Mouse (Mus musculus): Measurements from ENCODE around the gene Klk5.

The Klk5 gene

DNA sequence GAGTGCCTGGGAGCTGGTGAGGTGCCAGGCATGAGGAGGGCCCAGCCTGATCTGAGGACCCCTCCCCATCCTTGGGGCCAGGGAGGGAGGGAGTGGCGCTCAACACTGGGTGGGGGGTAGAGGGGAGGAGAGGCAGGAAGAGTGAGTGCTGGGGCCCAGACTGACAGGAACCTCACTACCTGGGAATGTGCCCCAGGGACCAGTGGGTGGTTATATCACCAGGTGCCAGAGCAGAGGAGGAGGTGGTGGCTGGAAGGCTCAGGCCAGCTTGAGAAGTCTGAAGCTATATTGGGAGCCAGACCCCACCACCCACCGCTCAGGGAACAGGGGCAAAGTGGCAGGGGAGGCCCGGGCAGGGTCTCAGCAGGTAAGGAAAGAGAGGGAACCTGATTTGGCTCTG, at the start of gene Klk5:
TSS of gene Klk5 (plus strand) at position 271 of the 400 bp plus-strand sequence.
- in situ Hi-C loops (cut with MboI, MseI), result no loop called here

DNA sequence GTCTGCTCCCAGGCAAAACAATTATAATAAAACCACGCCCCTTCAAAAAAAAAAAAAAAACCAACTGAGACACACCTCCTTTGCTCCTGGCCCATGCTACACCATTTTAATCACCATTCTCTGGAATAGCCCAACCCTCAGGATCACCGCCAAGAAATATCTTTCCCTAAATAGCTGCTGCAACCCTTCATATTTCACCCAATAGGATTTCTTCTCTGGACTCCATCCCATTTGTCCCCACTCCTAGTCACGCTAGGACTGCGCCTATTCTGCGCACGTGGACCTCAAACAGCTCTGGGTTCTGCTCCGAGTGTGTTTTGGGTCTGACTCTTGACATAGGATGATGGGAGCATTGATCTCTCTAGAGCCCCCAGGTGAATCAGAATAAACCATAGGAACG, 45.4 kb upstream of the Klk5 start:
- in situ Hi-C loops (cut with MboI, MseI), result loop anchor here (5.0 kb wide), 1 partner anchor 124 kb away; the partner anchor contains the start of gene Ctu1

DNA sequence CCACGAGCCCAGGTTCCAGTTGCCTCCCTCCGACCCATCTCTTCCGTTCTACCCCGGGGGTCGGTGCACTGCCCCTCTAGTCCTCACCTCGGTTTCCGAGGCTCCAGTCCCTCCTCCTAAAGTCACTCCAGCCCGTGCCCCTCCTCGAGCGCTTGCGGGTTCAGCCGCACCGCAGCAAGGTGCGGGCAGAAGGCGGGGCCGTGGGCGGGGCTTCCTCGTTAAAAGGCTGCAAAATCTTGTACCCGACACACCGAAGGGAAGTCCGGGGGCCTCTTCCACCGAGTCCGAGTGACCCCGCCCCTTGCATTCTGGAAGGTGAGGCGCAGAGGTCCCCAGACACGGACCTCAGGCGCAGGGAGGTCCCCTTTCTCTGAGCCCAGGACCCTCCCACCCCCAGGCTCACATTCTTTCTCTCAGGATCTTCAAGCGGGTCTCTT, 44.4 kb upstream of the Klk5 start, which contains the start of gene Klk8:
TSS of gene Klk8 (plus strand) at position 245 of the 437 bp plus-strand sequence.
- in situ Hi-C loops (cut with MboI, MseI), result loop anchor here (5.0 kb wide), 1 partner anchor 125 kb away; the partner anchor contains the start of gene Ctu1

DNA sequence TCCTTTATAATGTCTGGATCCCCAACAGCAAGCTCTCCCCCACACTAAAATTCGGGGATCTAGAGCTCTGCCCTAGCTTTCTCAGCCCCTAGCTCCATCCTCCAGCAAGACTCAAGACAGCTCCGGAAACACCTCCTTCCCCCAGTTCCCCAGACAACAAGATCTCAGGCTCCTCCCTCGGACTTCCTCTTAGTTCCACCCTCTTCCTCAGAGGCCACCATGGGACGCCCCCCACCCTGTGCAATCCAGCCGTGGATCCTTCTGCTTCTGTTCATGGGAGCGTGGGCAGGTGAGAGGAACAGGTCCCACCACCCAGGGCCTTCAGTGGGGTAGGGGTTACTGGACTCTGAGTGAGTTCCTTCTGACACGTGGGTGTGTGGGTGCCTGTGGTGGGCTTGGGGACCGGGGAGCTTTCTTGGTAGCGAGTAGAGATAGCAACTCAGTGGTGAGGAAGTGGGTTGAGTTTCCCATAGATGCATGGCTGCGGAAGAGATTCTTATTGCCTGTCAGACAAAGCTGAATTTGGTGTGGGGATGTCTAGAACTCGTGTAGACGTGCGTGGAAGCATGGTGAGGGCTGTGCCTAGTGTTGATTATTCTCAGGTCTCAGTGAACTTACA, 43.8 kb upstream of the Klk5 start:
- in situ Hi-C loops (cut with MboI, MseI), result loop anchor here (5.0 kb wide), 1 partner anchor 126 kb away; the partner anchor contains the start of gene Ctu1

DNA sequence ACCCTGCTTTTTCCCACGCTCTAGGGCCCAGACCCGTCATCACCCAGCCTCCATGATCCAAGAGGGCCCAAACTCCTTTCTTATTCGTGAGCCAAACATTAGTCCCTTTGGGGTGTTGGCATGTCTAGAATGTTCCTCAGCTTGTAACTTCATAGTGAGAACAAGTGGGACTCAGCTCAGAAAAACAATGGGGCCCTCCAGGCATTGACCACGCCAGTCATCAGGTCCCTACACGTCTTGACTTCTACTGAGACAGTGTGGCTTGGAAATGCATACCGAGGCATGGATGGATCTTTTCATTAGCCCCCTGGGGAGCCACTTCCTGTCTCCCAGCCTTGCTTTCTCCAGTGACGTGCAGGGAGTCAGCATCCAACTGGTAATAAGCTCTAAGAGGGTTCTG, 41.9 kb upstream of the Klk5 start:
- in situ Hi-C loops (cut with MboI, MseI), result loop anchor here (5.0 kb wide), 1 partner anchor 128 kb away; the partner anchor contains the start of gene Ctu1

DNA sequence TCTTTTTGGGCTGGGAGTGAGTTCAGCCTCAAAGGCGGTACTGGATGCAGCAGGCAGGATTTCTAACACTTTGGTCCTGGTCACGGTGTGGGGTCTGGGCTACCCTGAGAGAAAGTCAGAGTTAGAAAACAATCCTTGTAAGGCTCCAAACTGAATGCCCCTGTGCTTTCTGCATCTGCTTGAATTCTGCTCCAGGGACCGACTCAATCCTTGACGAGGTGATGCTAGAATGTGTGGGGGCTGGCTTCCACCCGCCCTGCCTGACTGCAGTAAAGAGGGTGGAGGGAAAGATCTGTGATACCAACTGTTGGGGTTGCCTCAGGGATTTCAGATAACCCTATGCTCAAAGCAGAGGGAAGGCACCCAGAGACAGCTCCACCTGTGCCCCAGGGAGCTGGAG, 30.8 kb upstream of the Klk5 start, which contains the start of gene Klk7:
TSS of gene Klk7 (plus strand) at position 301 of the 400 bp plus-strand sequence.
- in situ Hi-C loops (cut with MboI, MseI), result no loop called here

DNA sequence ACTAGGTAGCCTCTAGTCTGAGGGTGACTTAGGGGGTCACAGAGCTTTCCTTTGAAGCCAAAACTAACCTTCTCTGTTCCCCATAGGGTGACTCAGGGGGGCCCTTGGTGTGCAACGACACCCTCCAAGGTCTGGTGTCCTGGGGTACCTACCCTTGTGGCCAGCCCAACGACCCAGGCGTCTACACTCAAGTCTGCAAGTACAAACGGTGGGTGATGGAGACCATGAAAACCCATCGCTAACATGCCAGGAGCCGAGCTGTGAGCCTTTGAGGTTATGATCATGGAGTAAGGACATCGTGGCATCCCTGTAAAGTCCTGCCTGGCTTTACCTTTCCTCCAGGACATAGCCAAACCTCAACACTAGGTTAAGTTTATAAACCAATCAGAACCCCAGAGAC, 26.6 kb upstream of the Klk5 start:
- in situ Hi-C loops (cut with MboI, MseI), result no loop called here

DNA sequence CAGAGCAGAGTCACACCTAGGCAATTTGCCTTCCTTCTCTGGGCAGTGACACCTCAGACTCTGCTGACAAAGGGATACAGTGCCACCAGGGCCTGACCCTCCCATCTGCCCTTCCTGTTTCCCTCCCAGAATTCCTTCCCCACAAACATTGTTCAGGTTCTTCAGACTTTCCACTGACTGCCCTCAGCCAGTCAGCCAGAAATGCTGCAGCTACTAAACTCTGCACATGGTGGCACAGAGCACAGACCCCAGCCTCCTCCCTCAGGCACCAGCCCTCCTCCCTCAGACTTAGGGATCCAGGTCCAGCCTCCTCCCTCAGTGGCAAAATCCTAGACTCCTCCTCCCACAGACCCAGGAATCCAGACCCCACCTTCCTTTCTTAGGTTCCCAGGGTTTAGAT, 25.0 kb upstream of the Klk5 start:
- in situ Hi-C loops (cut with MboI, MseI), result no loop called here

DNA sequence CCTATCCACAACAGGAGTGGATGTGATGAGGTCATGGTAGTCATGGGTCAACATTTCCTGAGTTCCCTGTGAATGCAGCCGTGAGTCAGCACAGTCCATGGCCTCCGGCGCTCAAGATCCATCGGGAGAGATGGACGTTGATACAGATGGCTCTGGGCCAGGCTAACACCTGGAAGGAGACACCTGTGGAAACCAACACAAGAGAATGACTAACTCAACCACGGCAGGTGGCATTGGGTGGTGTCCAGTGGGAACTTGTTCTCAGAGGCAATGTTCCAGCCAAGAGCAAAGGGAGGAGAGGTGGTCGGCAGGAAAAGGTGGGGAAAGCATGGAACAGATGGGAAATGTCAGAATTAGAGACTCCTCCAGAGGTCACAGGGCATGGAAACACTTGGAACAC, 20.2 kb upstream of the Klk5 start:
- in situ Hi-C loops (cut with MboI, MseI), result no loop called here

DNA sequence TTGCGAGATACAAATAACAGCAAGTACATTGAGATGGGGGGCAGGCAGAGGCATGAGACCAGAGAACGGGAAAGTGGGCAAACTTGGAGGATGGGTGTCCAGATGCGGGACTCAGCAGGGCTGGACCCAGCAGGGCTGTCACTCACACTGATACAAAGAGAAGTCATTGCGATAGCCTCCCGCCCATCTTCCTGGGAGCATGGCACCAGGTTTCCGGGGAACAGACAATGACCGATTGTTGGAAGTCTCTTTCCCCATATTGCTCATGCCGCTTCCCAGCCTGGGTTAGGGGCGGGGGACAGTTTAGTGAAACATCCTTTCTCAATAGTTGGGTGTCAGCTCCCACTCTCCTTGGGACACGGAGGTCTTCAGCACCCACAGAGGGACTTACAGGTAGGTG, 17.6 kb upstream of the Klk5 start, which contains the start of gene Klk6:
TSS of gene Klk6 (plus strand) at position 301 of the 400 bp plus-strand sequence.
- in situ Hi-C loops (cut with MboI, MseI), result no loop called here

DNA sequence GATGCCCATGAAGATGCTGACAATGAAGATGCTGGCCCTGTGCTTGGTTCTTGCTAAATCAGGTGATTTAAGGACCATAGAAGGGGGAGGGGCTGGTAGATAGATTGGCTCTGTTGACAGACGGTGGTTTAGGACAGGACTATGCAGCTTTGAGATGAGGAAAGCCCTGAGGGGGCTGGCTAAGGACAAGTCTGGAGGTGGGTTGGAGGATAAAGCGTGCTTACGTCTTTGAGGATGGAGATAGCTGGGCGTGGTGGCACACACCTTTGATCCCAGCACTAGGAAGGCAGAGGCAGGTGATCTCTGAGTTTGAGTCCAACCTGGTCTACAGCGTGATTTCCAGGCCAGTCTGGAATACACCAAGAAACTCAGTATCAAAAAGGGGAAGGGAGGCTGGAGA, 15.7 kb upstream of the Klk5 start:
- in situ Hi-C loops (cut with MboI, MseI), result no loop called here

DNA sequence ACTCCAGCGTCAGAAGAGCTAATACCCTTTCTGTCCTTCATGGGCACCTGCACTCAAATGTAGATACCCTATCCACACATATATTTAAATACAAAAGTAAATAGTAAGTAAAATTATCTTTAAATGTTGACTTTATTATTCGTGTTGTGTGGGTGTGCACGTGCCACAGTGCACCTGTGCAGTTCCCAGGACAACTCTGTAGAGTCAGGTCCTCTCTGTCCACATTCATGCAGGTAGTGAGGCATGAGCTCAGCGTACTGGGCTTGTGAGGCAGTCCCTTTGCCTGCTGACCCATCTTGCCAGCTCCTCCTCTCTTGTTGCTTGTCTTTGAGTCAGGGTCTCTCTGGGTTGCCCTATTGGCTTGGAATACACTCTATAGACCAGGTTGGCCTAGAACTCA, 14.1 kb upstream of the Klk5 start:
- in situ Hi-C loops (cut with MboI, MseI), result no loop called here

DNA sequence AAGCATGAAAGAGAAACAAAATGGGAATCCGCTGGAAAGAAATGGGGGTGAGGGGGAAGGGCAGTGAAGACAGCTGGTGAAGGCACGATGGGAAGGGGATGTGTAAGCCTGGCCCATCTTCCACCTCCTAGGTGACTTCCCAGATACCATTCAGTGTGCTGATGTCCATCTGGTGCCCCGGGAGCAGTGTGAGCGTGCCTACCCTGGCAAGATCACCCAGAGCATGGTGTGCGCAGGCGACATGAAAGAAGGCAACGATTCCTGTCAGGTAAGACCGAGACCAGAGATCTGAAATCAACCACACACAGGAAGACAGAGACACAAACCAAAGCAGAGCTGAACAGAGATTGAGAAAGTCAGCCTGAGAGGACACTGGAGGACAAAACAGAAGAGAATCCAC, 12.8 kb upstream of the Klk5 start:
- in situ Hi-C loops (cut with MboI, MseI), result no loop called here

DNA sequence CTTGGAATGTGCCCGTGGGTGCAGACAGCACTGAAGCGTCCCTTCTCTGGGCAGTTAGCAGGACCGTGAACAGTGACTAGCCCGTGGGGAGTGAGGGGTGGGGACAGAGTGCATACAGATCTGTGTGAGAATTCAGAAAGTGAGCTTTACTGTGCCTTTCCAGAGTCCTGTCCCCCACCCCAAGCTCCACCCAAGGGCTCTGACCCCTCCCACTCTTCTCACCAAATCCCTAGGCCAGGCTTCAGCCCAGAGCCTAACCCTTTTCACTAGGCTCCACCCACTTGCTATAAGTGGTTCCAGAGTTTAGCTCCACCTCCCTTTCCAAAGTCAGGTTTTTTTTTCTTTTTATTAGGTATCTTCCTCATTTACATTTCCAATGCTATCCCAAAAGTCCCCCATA, 2.0 kb downstream of the Klk5 start:
- in situ Hi-C loops (cut with MboI, MseI), result no loop called here

DNA sequence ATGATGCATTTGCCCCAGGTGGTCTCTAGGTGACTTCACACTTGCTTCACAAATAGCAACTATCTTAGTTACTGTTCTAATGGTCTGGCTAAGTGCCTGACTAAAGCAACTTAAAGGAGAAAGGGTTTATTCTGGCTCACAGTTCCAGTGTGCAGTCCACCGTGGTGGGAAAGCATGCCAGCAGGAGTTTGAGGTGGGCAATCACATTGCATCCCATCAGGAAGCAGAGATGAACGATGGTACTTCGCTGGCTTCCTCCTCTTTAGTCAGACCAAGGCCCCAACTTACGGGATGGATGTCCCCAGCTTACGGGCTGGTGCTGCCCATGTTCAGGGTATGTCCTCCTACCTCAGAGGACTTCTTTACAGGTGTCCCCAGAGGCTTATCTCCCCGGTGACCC, 9.8 kb downstream of the Klk5 start:
- in situ Hi-C loops (cut with MboI, MseI), result no loop called here

DNA sequence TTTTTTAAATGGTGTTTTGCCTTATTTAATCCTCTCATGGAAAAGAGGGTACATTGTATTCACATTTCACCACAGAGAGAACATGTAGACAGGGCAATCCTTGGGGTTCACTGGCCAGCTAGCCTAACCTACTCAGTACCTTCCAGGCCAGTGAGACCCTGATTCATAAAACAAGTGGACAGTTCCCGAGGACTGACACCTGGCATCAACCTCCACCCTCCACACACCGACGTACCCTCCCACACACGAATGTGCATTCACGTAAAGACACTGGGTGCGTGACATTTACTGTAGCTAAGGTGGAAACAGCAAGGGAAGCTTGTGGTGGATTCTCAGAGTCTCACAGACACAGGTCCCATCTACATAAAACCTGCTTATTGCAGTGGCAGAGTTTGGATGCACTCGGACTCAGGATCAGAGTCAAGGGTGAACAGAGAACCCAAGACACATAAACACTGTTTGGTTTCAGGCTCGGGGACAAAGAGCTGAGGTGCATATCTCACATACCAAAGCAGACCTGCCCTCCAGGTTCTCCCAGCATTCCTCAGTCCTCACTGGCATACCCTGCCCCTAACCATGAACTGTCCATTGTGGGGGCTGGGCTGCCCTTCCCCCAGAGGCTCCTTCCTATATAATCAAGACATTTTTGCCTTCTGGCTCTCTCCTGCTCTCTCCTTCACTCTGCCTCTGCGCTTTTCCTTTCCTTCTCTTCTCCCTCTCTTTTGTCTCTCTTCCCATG, 13.0 kb downstream of the Klk5 start:
- in situ Hi-C loops (cut with MboI, MseI), result no loop called here

DNA sequence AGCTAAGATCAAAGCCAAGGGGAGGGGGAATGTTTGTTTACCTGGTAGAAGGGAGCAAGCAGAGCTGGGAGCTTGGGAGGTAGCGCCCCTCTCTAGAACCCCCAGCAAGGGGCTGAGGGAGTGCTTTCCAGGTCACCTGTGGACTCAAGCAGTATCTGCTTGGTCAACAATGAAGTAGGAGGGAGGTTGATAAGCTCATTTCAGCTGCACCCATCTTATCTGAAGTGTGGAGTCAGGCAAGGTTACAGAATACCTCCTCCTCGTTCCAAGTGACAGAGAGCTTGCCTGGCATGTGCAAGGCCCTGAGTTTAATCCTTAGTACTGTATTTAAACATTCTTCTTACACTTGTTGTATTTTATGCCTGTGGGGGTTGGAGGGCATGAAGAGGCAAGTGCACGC, 13.9 kb downstream of the Klk5 start:
- in situ Hi-C loops (cut with MboI, MseI), result no loop called here

DNA sequence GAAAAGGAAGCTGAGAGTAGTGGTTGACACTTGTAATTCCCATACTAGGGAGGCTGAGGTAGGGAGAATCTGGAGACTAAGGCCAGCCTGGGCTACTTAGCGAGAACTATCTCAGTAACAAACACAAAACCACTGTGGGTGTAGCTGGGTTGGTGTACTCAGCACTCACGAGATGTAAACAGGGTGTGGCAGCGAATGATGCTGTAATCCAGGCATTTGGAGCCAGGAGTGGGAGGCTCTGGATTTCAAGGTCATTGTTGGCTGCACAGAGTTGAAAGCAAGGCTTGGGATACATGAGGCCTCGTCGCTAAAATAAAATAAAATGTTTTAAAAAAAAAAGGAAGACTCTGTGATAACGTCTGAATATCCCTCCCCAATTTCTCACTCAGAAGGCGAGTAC, 14.5 kb downstream of the Klk5 start:
- in situ Hi-C loops (cut with MboI, MseI), result no loop called here

DNA sequence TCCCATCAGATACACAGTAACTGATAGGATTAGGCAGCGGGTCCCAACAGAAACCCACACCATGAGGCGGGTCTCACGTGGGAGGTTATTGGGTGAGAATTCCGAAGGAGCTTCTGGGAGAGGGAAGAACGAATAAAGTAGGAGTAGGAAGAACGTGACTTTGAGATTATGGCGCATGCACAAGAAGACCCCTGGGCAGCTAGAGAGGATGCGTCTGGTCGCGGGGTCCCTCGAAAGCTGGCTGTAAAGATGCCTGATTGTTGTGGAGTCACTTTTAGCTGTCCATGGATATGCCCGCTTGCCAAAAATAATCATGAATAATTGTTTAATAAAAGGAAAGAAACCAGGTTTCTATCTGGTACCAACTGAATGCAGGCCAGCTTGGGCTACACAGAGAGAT, 15.7 kb downstream of the Klk5 start:
- in situ Hi-C loops (cut with MboI, MseI), result no loop called here

DNA sequence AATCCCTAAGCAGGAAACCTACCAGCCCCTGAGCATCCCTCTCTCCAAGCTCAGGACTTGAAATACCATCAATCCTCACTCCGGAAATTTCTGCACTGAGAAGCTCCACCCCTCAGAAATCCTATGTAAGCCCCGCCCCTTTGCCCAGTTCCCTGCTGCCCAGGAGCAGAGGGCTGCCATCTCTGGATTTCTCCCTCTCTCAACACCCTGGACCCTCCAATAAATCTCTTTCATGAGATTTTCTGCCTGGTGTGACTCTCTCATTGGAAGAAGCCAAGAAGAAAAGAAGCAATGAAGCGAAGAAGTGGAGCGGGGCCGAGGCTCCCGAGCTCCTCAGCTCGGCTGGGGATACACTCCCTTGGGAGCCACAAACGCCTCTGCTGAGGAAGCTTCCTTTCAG, 18.6 kb downstream of the Klk5 start:
- in situ Hi-C loops (cut with MboI, MseI), result no loop called here

DNA sequence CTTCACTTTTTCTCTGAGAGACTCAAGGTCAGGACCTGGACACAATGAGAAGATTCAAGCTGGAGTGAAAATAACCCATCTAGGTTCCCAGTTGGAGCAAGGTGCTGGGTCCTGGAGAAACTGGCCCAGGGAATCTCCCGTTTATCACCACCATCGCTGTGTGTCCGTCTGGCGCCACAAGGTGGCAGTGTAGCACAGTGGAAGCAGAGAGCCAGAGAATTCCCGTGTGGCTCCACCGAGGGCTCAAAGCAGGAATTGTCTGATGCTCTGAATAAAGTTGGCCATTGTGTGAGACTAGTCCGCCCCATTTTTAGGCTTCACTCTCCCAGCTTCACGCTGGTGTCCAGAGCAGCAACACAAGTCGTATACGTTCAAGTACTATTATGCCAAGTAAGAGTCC, 31.5 kb downstream of the Klk5 start:
- in situ Hi-C loops (cut with MboI, MseI), result no loop called here

DNA sequence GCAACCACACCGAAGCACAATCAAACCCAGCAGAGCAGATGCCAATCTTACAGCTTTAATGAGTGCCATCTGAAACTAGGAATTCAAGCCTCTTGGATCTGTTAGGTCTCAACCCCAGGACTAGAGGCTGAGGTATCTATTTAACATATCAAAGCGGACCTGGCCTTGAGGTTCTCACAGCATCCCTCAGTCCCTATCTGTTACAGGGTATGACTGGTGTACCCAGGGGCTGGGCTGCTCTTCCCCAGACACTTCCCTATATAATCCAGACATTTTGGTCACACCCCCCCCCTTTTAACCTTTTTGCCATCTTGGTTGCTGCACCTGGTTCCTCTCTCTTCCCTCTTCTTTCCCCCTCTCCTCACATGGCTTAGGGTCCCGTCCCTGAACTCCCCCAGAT, 31.9 kb downstream of the Klk5 start:
- in situ Hi-C loops (cut with MboI, MseI), result no loop called here

DNA sequence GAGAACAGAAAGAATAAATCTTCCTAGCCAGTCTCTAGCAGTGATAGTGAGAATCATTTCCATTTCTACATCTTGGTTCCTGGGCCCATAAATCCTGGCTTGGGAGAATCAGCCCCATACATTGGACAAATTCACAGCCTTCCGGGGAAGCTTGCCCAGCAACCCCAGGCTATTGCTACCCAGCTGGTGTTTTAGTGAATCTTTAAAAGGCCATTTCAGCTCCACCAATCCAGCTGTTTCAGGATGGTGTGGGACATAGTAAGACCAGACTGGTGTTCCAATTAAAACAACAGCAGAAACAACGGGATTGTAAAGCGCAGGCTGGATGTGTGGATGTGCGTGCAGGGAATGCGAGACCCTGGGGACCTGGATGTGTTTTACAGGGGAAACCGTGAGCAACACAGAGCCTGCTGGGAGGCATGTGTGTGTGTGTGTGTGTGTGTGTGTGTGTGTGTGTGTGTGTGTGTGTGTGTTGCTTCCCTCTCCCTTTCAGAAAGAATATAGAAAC, 33.2 kb downstream of the Klk5 start:
- in situ Hi-C loops (cut with MboI, MseI), result no loop called here
